Mouse (Mus musculus): Measurements from ENCODE around the gene Khsrp. TPM values are rescaled to one million over a fixed set of nuclear protein-coding genes. Genes with fewer than 3 reads are reported as not detected.
A peak's percentile ranks its signal among the peaks of the same experiment; 100 is the strongest.
"Not testable (repeated sequence)": the region's sequence is repeated elsewhere in the genome, so short reads cannot be mapped to it uniquely, and the experiment has no call there.

The Khsrp gene
- polyA plus RNA-seq, 1 experiment from 2014 or later = 53.1 TPM

DNA sequence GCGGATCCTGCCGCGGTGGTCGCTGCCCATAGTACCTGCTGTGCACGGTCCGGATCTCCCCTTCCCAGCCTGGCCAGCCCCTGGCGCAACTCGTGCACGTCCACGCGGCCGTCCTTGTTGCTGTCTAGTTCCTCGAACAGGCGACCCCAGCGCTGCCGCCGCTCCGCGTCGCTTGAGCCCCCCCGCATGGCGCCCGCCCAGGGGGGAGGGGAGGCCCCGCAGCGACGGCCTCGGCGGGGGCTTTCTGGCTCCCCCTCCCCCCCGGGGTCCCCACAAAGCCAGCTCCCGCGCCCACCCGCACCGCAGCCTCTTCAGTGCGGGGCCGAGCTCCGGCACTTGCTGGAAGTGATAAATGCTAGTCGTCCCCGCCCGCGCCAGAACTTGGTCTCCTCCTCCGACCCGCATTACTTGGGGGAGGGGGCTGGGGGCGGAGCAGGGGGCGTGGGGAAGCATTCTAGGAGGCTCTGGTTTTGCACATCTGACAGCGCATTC lies 28.2 kb upstream of the Khsrp start, which contains the start of gene Slc25a23:
Gene Slc25a23, minus strand, starts transcription at position 378 of the 492 bp plus-strand sequence.
- Histone ChIP-seq H3K36me3 (peaks cover 11% of the 10 kb centered on the region), H3K27me3 (replicated peaks) (peaks cover 32% of the 10 kb centered on the region), H3K9ac (peak within 1 kb of the TSS; percentile 71), H3K4me3 (peak within 1 kb of the TSS; percentile 87), H3K27ac (peak within 1 kb of the TSS; percentile 57), H3K4me1 (peaks cover 25% of the 10 kb centered on the region), H3K9me3 (no peaks in the 10 kb centered on the region), H3K4me2 (replicated peaks) (peak within 1 kb of the TSS; percentile 92)
- peak; percentile 82 for ATAC-seq (ENCODE audit: low FRiP score, low read depth)
- under 1% methylated on average over 45 of the region's 45 CpGs for WGBS

DNA sequence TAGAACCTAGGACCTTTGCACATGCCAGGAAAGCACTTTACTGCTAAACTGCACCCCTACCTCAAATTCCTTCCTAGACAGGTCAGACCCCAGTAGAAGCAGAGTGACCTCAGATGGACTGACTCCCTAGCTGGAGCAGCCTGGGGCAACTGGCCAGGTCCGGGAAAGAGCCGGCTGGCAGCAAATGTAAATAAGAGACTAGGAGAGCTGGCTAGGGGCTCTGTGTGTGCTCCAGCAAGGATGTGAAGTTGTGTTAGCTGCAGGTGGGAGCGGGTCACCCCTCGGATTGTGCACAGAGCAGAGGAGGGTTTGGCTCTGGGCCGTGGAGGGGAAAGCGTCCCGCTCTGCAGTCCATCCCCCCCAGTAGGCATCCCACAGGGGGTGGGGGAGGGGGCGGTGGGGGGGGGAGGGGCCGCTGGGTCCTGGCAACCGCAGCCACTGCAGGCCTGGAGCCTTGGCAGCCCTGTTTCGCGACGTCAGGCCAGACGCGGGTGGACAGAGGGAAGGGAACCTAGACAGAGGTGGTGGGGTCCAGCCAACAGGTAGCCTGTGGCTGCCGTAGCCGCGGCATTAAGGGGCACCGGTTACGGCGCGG lies 27.7 kb upstream of the Khsrp start, which contains the start of gene Crb3:
Gene Crb3, plus strand, starts transcription at position 215 of the 595 bp plus-strand sequence.
- peak within 1 kb of the TSS; percentile 87 for H3K4me3 ChIP-seq
- H3K27ac ChIP-seq = peak within 1 kb of the TSS; percentile 57
- peaks cover 25% of the 10 kb centered on the region for H3K4me1 ChIP-seq
- H3K4me2 ChIP-seq (replicated peaks) = peak within 1 kb of the TSS; percentile 92
- H3K36me3 ChIP-seq = peaks cover 16% of the 10 kb centered on the region
- ATAC-seq (ENCODE audit: low FRiP score, low read depth) = no peak; the same call in none of the 2 replicates
- no peaks in the 10 kb centered on the region for H3K9me3 ChIP-seq
- peaks cover 27% of the 10 kb centered on the region for H3K27me3 ChIP-seq (replicated peaks)
- WGBS = under 1% methylated on average over 17 of the region's 22 CpGs
- peak within 1 kb of the TSS; percentile 71 for H3K9ac ChIP-seq

DNA sequence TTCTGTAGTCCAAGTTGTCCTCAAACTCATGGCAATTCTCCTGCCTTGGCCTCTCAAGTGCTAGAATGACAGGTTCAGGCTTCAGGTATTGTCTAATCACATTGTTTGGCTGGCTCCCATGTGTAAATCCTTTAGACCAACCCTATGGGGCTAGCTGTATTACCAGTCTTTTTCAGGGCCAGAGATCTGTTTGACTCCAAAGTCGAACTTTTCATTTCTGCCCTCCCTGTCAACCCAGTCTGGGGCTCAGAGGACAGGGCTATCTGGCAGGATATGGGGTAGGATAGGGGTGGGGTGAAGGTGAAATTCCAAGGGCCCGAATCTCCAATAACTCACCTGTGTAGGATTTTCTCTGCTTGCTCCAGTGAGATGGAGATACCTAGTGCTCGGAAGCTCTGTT lies 24.9 kb upstream of the Khsrp start:
- Histone ChIP-seq H3K4me2 (replicated peaks) (no peak overlapping the region), H3K4me1 (peaks cover 16% of the 10 kb centered on the region), H3K27ac (no peak overlapping the region), H3K4me3 (no peak overlapping the region), H3K9me3 (no peaks in the 10 kb centered on the region), H3K9ac (no peak overlapping the region), H3K36me3 (peaks cover 36% of the 10 kb centered on the region), H3K27me3 (replicated peaks) (peaks cover 3% of the 10 kb centered on the region)
- 92% methylated on average over 3 of the region's 3 CpGs for WGBS
- no peak for ATAC-seq (ENCODE audit: low FRiP score, low read depth)

DNA sequence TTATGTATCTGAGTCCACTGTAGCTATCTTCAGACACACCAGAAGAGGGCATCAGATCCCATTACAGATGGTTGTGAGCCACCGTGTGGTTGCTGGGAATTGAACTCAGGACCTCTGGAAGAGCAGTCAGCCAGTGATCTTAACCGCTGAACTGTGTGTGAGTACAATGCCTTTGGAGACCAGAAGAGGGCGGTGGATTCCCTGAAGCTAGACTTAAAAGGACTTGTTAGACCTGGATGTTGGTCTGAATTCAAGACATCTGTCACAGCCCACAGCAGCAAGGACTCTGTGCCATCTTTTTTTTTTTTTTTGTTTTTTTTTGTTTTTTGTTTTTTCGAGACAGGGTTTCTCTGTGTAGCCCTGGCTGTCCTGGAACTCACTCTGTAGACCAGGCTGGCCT lies 20.4 kb upstream of the Khsrp start:
- not testable (repeated sequence) for H3K9ac ChIP-seq; H3K4me1 ChIP-seq; ATAC-seq (ENCODE audit: low FRiP score, low read depth); H3K4me2 ChIP-seq (replicated peaks); H3K27me3 ChIP-seq (replicated peaks); H3K4me3 ChIP-seq; H3K9me3 ChIP-seq; H3K27ac ChIP-seq
- whole genome bisulfite sequencing = 80% methylated on average over 4 of the region's 4 CpGs
- H3K36me3 ChIP-seq = peaks cover 54% of the 10 kb centered on the region

DNA sequence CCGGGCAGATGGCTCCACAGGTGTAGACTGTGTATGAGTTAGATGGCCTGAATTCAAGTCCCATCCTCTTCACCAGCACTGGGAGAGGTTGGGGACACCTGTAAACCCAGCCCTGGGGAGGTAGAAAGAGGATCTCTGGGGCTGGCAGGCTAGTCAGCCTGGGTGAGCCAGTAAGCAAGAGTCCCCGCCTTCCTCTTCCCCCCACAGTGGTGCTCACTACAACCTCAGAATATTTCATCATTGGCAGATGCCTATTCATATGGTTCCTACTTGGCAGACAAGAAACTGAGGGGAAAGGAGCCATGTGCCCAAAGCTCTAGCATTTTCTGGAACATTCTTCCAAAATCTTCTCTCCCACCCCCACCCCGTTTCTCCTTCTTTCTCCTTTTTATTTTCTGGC lies 17.5 kb upstream of the Khsrp start:
- H3K4me3 ChIP-seq = no peak overlapping the region
- no peaks in the 10 kb centered on the region for H3K9me3 ChIP-seq
- H3K36me3 ChIP-seq = peaks cover 51% of the 10 kb centered on the region
- 95% methylated on average over 3 of the region's 3 CpGs for WGBS
- no peaks in the 10 kb centered on the region for H3K4me1 ChIP-seq
- no peak overlapping the region for H3K4me2 ChIP-seq (replicated peaks)
- H3K27ac ChIP-seq = no peak overlapping the region
- H3K27me3 ChIP-seq (replicated peaks) = no peaks in the 10 kb centered on the region
- no peak overlapping the region for H3K9ac ChIP-seq
- ATAC-seq (ENCODE audit: low FRiP score, low read depth) = no peak

DNA sequence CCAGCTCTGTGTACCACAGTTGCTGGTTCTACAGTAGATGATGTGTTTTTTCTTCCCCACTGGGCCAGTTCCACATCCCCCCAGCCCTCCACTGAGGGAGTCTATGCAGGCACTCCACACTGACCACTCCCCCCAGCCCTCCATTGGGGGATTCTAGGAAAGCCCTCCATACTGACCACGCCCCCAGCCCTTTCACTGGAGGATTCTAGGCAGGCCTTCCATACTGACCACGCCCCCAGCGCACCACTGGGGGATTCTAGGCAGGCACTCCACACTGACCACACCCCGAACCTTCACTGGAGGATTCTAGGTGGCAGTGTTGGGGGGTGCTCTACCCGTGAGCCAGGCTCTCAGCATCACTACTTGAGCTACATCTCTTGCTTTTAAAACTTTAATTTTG lies 16.1 kb upstream of the Khsrp start:
- H3K27me3 ChIP-seq (replicated peaks) = no peaks in the 10 kb centered on the region
- H3K9me3 ChIP-seq = no peaks in the 10 kb centered on the region
- no peak overlapping the region for H3K9ac ChIP-seq
- H3K36me3 ChIP-seq = peaks cover 37% of the 10 kb centered on the region
- H3K4me2 ChIP-seq (replicated peaks) = no peak overlapping the region
- 37% methylated on average over 5 of the region's 5 CpGs for WGBS
- ATAC-seq (ENCODE audit: low FRiP score, low read depth) = peak; percentile 27; the same call in 1 of the 2 replicates
- no peak overlapping the region for H3K4me3 ChIP-seq
- H3K27ac ChIP-seq = no peak overlapping the region
- H3K4me1 ChIP-seq = no peaks in the 10 kb centered on the region

DNA sequence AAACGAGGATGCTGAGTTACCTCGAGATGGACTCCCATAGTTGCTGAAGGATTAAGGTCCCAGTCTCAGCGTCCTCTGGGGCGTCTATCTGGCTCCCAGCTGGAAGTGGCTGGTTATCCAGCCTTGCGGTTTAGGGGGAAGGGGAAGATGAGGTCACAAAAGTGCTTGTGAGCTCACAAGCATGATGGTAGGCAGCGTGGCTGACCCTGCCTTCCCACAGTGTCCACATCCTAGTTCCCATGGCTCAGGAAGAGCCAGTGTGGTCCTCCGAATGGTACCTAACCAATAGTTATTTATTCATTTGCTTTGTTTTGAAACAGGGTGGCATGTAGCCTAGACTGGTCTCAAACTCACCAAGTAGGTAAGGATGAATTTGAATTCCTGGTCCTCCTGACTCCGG lies 10.2 kb upstream of the Khsrp start, which contains the start of gene Slc25a41:
Gene Slc25a41, minus strand, starts transcription at position 101 of the 400 bp plus-strand sequence.
- no peak within 1 kb of the TSS for H3K4me3 ChIP-seq
- no peaks in the 10 kb centered on the region for H3K9me3 ChIP-seq
- H3K27me3 ChIP-seq (replicated peaks) = peaks cover 13% of the 10 kb centered on the region
- 75% methylated on average over 8 of the region's 8 CpGs for WGBS
- H3K27ac ChIP-seq = no peak within 1 kb of the TSS
- peaks cover 14% of the 10 kb centered on the region for H3K36me3 ChIP-seq
- H3K4me2 ChIP-seq (replicated peaks) = no peak within 1 kb of the TSS
- H3K9ac ChIP-seq = no peak within 1 kb of the TSS
- H3K4me1 ChIP-seq = no peaks in the 10 kb centered on the region
- no peak for ATAC-seq (ENCODE audit: low FRiP score, low read depth)

DNA sequence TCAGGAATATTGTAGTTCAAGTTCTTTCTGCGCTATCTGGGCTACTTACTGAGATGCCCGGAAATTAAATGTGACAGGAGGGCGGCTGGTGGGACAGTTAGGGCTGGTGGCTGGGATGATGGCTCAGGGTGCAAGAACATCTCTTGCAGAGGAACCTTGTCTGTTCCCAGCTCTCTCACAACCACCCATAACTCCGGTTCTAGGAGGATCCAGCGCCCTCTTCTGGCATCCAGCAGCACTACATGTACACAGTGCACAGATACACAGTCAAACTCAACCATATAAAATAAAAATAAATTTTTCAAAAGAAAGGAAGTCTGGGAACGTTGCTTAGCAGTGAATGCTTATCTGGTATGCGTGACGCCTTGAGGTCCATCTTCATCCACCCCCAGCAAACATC lies 7.7 kb upstream of the Khsrp start:
- no peak overlapping the region for H3K4me2 ChIP-seq (replicated peaks)
- H3K9me3 ChIP-seq = no peaks in the 10 kb centered on the region
- no peak overlapping the region for H3K9ac ChIP-seq
- no peak overlapping the region for H3K27ac ChIP-seq
- H3K27me3 ChIP-seq (replicated peaks) = peaks cover 13% of the 10 kb centered on the region
- no peak for ATAC-seq (ENCODE audit: low FRiP score, low read depth)
- H3K4me1 ChIP-seq = no peaks in the 10 kb centered on the region
- 43% methylated on average over 8 of the region's 8 CpGs for WGBS
- H3K36me3 ChIP-seq = no peaks in the 10 kb centered on the region
- no peak overlapping the region for H3K4me3 ChIP-seq

DNA sequence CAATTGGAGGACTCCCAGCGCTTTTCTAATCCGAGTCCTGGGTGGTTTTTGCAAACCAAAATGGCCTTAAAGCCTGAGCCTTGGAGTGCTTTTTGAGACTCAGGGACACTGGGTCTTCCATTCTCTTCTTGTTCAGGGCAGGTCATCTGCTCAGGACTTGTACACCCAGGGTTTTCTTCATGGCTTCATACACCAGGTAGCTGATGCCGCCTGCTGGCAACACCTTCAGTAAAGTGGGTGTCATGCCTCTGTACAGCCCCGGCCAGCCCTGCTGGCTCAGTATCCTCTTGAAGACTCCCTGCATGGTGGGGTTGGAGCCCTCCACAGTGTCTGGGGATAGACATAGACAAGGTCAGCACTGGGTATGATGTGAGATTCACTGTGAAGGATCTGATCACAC lies 1.5 kb upstream of the Khsrp start:
- H3K4me3 ChIP-seq = no peak overlapping the region
- 89% methylated on average over 4 of the region's 4 CpGs for WGBS
- peaks cover 18% of the 10 kb centered on the region for H3K4me1 ChIP-seq
- H3K4me2 ChIP-seq (replicated peaks) = peak overlapping the region; percentile 62; the same call in 1 of the 2 replicates
- H3K9ac ChIP-seq = no peak overlapping the region
- no peaks in the 10 kb centered on the region for H3K9me3 ChIP-seq
- no peak for ATAC-seq (ENCODE audit: low FRiP score, low read depth)
- no peak overlapping the region for H3K27ac ChIP-seq
- H3K27me3 ChIP-seq (replicated peaks) = peaks cover 4% of the 10 kb centered on the region
- peaks cover 12% of the 10 kb centered on the region for H3K36me3 ChIP-seq

DNA sequence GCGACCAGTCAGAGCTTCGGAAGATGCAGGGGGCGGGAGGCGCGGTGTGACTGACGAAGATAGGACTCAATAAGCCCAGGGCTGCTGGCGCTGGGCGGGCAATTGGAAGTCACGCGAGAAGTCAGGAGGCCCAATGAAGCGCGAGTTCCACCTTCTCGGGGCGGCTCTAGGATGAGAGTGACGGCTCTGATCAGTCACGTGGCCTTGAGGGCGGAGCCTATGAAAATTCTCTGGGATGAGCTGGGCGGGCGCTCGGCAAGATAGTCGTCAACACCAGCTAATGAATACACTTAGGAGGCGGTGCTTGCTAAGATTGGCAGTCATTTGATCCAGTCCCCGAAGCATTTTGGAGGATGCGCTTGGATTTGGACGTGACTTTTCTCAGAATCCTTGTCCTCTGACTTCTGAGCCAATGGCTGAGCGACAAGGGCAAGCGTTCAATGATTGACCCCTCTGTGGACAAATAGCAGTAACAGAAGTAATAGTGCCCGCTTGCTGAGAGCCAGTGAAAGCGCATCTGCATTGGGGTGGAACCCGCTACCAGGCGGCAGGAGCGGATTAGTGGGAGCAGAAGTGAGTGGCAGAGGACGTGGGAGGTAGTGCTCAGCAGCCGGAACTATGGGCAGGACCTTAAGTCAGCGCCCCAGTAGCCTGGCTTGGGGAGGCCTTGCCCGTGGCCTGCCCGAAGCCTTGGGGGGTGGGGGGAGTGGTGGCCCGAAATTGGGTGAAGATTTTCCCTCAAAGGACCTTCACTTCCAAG lies 519 bp upstream of the Khsrp start:
- under 1% methylated on average over 38 of the region's 38 CpGs for WGBS

DNA sequence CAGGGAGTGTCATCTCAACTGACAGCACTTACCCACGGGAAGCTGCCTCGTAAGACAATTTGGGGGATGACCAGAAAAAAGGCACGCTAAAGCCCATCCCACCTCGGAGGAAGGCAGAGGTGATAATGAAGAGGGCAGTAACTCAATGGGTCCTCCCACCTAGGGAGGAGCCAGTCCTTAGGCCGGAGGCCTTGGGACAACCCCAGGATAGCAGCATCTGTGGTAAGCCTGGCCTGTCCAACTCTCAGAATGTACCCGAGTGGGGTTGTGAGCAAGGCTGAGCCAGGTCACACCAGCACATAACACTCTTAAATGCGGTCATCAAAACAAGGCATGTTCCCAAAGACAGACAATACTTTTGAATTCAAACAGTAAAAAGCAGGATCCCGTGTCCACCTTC lies 1.6 kb downstream of the Khsrp start:
- H3K4me2 ChIP-seq (replicated peaks) = peak overlapping the region; percentile 95
- no peaks in the 10 kb centered on the region for H3K9me3 ChIP-seq
- peak overlapping the region; percentile 92 for H3K4me3 ChIP-seq
- H3K9ac ChIP-seq = peak overlapping the region; percentile 99
- H3K27ac ChIP-seq = no peak overlapping the region
- no peak for ATAC-seq (ENCODE audit: low FRiP score, low read depth)
- H3K36me3 ChIP-seq = peaks cover 43% of the 10 kb centered on the region
- WGBS = 40% methylated on average over 8 of the region's 8 CpGs
- H3K27me3 ChIP-seq (replicated peaks) = no peaks in the 10 kb centered on the region
- peaks cover 18% of the 10 kb centered on the region for H3K4me1 ChIP-seq

More for the DNA sequence above, 519 bp upstream of the Khsrp start:
- ATAC-seq (ENCODE audit: low FRiP score, low read depth) = peak; percentile 99
- H3K9ac ChIP-seq = peak overlapping the region; percentile 99
- no peaks in the 10 kb centered on the region for H3K9me3 ChIP-seq
- peaks cover 22% of the 10 kb centered on the region for H3K36me3 ChIP-seq
- H3K4me1 ChIP-seq = peaks cover 18% of the 10 kb centered on the region
- peak overlapping the region; percentile 92 for H3K4me3 ChIP-seq
- peak overlapping the region; percentile 62 for H3K4me2 ChIP-seq (replicated peaks)
- peak overlapping the region; percentile 54; the same call in 1 of the 2 replicates for H3K27ac ChIP-seq
- H3K27me3 ChIP-seq (replicated peaks) = no peaks in the 10 kb centered on the region

DNA sequence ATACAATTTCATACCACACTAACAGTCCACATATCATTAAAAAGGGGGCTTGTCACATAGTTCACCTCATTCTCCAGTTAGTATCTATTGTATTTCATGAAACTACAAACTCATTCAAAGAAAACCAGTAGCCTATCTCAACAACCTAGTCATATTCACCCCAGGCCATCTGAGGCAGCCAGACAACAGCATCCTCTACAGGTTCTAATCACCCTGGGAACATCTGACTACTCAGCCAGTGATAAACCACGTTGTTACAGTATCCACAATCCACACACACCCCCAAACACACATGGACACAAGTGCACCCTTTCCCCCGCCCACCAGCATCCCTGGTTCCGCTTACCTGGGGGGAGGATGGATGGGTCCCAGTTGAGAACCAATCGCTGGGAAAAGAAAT lies 3.9 kb downstream of the Khsrp start:
- ATAC-seq (ENCODE audit: low FRiP score, low read depth) = no peak
- Histone ChIP-seq H3K4me2 (replicated peaks) (no peak overlapping the region), H3K36me3 (peaks cover 66% of the 10 kb centered on the region), H3K9ac (no peak overlapping the region), H3K27me3 (replicated peaks) (no peaks in the 10 kb centered on the region), H3K27ac (no peak overlapping the region), H3K4me3 (no peak overlapping the region), H3K9me3 (no peaks in the 10 kb centered on the region), H3K4me1 (peaks cover 18% of the 10 kb centered on the region)
- whole genome bisulfite sequencing = 91% methylated on average over 4 of the region's 4 CpGs
